Mouse (Mus musculus) stomach, postnatal 0 days (tissue): ENCODE measurements around the gene Hoxc6.

ENCODE experiments used
- CTCF ChIP-seq: IDR thresholded peaks from 2 replicates; pipeline ENCODE4 v1.5.1; 2016; ENCODE audit warnings: antibody characterized with exemption, low read depth, mild to moderate bottlenecking, moderate library complexity
- EP300 ChIP-seq: optimal IDR thresholded peaks from 2 replicates; pipeline ENCODE3; 2016; ENCODE audit warnings: antibody characterized with exemption

DNA sequence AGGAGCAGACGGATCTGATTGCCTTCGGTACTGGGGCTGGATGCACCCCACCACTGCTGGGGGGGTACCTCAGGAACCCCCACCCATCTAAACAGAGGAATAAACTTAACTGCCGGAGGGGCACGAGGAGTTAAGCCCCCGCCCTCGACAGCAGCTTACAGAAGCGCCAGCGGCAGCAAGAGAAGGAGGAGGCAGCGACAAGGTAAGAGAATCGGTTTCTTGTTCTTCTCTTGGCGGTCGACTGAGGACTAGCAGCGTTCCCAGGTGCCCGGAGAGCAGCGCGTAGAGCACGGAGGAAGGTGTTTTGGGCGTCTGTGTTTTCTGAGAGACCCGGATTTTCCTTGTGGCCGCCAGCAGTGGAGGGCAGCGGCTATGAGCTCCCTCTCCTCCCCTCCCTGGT is 25.8 kb upstream of the Hoxc6 start:
- TF ChIP-seq CTCF (no peak), EP300 (no peak)
